Mouse (Mus musculus) stomach, postnatal 0 days (tissue): Measurements from ENCODE around the gene Tenm2.

Experiments used
- CTCF ChIP-seq: IDR thresholded peaks from 2 replicates; pipeline ENCODE4 v1.5.1; 2016; ENCODE audit warnings: antibody characterized with exemption, low read depth, mild to moderate bottlenecking, moderate library complexity
- EP300 ChIP-seq: optimal IDR thresholded peaks from 2 replicates; pipeline ENCODE3; 2016; ENCODE audit warnings: antibody characterized with exemption

- TF ChIP-seq CTCF (no peak), EP300 (no peak)
Measured at GRCm38 (mm10) chr11:36700131-36700530, 535.6 kb downstream of the Tenm2 start.
